Mouse (Mus musculus): ENCODE data around the gene Zfp423. TPM values are rescaled to one million over a fixed set of nuclear protein-coding genes. Genes with fewer than 3 reads are reported as not detected.

Zfp423 gene
- total RNA-seq, 2 experiments from 2014 or later = 11.5 to 19.6 TPM

- intact Hi-C loops (cut with DNase I) = no loop called here
These were observed 45.0 kb downstream of the Zfp423 start for GRCm38 (mm10) chr8:87914247-87914967.

GRCm38 (mm10) chr8:87908940-87909339, 50.5 kb downstream of the Zfp423 start:
- intact Hi-C loops (cut with DNase I) = no loop called here
- no peak for DNase-seq

More at GRCm38 (mm10) chr8:87914247-87914967, 45.0 kb downstream of the Zfp423 start:
- DNase-seq = peak in 1 of 2 experiments; percentile 19

GRCm38 (mm10) chr8:87905404-87905803, 54.0 kb downstream of the Zfp423 start:
- no peak for DNase-seq
- intact Hi-C loops (cut with DNase I) = no loop called here

- no peak for DNase-seq
- intact Hi-C loops (cut with DNase I) = no loop called here
These were observed 55.3 kb downstream of the Zfp423 start for GRCm38 (mm10) chr8:87904108-87904507.

GRCm38 (mm10) chr8:87895203-87896041, 64.0 kb downstream of the Zfp423 start:
- intact Hi-C loops (cut with DNase I) = no loop called here
- no peak for DNase-seq

GRCm38 (mm10) chr8:87894287-87894686, 65.1 kb downstream of the Zfp423 start:
- intact Hi-C loops (cut with DNase I) = no loop called here
- DNase-seq = no peak

GRCm38 (mm10) chr8:87893547-87893946, 65.8 kb downstream of the Zfp423 start:
- DNase-seq = no peak
- intact Hi-C loops (cut with DNase I) = no loop called here

GRCm38 (mm10) chr8:87892891-87893290, 66.5 kb downstream of the Zfp423 start:
- intact Hi-C loops (cut with DNase I) = no loop called here
- no peak for DNase-seq

GRCm38 (mm10) chr8:87891884-87892283, 67.5 kb downstream of the Zfp423 start:
- intact Hi-C loops (cut with DNase I) = no loop called here

GRCm38 (mm10) chr8:87887956-87888355, 71.4 kb downstream of the Zfp423 start:
- DNase-seq = no peak
- intact Hi-C loops (cut with DNase I) = no loop called here

More at GRCm38 (mm10) chr8:87891884-87892283, 67.5 kb downstream of the Zfp423 start:
- no peak for DNase-seq

- DNase-seq = no peak
- intact Hi-C loops (cut with DNase I) = no loop called here
These were observed 78.3 kb downstream of the Zfp423 start for GRCm38 (mm10) chr8:87881088-87881487.

GRCm38 (mm10) chr8:87875852-87876251, 83.5 kb downstream of the Zfp423 start:
- no peak for DNase-seq
- intact Hi-C loops (cut with DNase I) = no loop called here

- intact Hi-C loops (cut with DNase I) = no loop called here
- no peak for DNase-seq
These were observed 83.9 kb downstream of the Zfp423 start for GRCm38 (mm10) chr8:87875452-87875851.

- intact Hi-C loops (cut with DNase I) = no loop called here
- DNase-seq = no peak
These were observed 86.3 kb downstream of the Zfp423 start for GRCm38 (mm10) chr8:87872987-87873550.

GRCm38 (mm10) chr8:87872356-87872930, 87.0 kb downstream of the Zfp423 start:
- intact Hi-C loops (cut with DNase I) = no loop called here

GRCm38 (mm10) chr8:87866586-87866985, 92.8 kb downstream of the Zfp423 start:
- intact Hi-C loops (cut with DNase I) = no loop called here
- DNase-seq = no peak

More at GRCm38 (mm10) chr8:87872356-87872930, 87.0 kb downstream of the Zfp423 start:
- DNase-seq = no peak

GRCm38 (mm10) chr8:87864236-87864635, 95.2 kb downstream of the Zfp423 start:
- DNase-seq = no peak
- intact Hi-C loops (cut with DNase I) = no loop called here

GRCm38 (mm10) chr8:87863128-87863527, 96.3 kb downstream of the Zfp423 start:
- no peak for DNase-seq
- intact Hi-C loops (cut with DNase I) = no loop called here

- intact Hi-C loops (cut with DNase I) = no loop called here
- DNase-seq = no peak
These were observed 97.7 kb downstream of the Zfp423 start for GRCm38 (mm10) chr8:87861718-87862117.

- intact Hi-C loops (cut with DNase I) = no loop called here
- no peak for DNase-seq
These were observed 98.5 kb downstream of the Zfp423 start for GRCm38 (mm10) chr8:87860905-87861304.

GRCm38 (mm10) chr8:87851871-87852270, 107.5 kb downstream of the Zfp423 start:
- intact Hi-C loops (cut with DNase I) = loop anchor here (10.0 kb wide), 1 partner anchor 113 kb away; no protein-coding TSS in a partner anchor
- peak in 1 of 2 experiments; percentile 23 for DNase-seq
